Mouse (Mus musculus): ENCODE results near the gene Dpysl4. TPM values are rescaled to one million over a fixed set of nuclear protein-coding genes. Genes with fewer than 3 reads are reported as not detected.
A peak's percentile ranks its signal among the peaks of the same experiment; 100 is the strongest.

The Dpysl4 gene
- polyA plus RNA-seq, 1 experiment from 2014 or later: 24.1 TPM

- no peaks in the 10 kb centered on the region for H3K36me3 ChIP-seq (ENCODE audit: control insufficient read depth, insufficient read depth, low read length)
- H3K4me1 ChIP-seq (ENCODE audit: control insufficient read depth, insufficient read depth, low read length): 0 out of 2 replicates have a peak, but pooled peaks cover 6% of the 10 kb centered on the region
- WGBS: 18% methylated on average over 4 of the region's 4 CpGs
- H3K27me3 ChIP-seq (ENCODE audit: control insufficient read depth, insufficient read depth, low read length): no peaks in the 10 kb centered on the region
- H3K4me3 ChIP-seq (ENCODE audit: low read depth, low read length): no peak overlapping the region
- no peak for ATAC-seq (ENCODE audit: insufficient number of reproducible peaks, insufficient read depth, low FRiP score, low read depth)
- H3K4me2 ChIP-seq (replicated peaks; ENCODE audit: low read depth, low read length): no peak overlapping the region
- H3K9ac ChIP-seq (replicated peaks; ENCODE audit: low read depth, low read length): no peak overlapping the region
- H3K9me3 ChIP-seq (ENCODE audit: control insufficient read depth, low read depth, low read length): no peaks in the 10 kb centered on the region
- no peak overlapping the region for H3K27ac ChIP-seq (ENCODE audit: low read length)
Observed at GRCm38 (mm10) chr7:139147360-139147759, 61.6 kb downstream of the Dpysl4 start.

GRCm38 (mm10) chr7:139149373-139149772, 63.6 kb downstream of the Dpysl4 start:
- Histone ChIP-seq H3K27ac (ENCODE audit: low read length) (no peak overlapping the region), H3K27me3 (ENCODE audit: control insufficient read depth, insufficient read depth, low read length) (no peaks in the 10 kb centered on the region), H3K9ac (replicated peaks; ENCODE audit: low read depth, low read length) (no peak overlapping the region), H3K9me3 (ENCODE audit: control insufficient read depth, low read depth, low read length) (no peaks in the 10 kb centered on the region), H3K36me3 (ENCODE audit: control insufficient read depth, insufficient read depth, low read length) (no peaks in the 10 kb centered on the region), H3K4me3 (ENCODE audit: low read depth, low read length) (no peak overlapping the region), H3K4me2 (replicated peaks; ENCODE audit: low read depth, low read length) (no peak overlapping the region), H3K4me1 (ENCODE audit: control insufficient read depth, insufficient read depth, low read length) (0 out of 2 replicates have a peak, but pooled peaks cover 6% of the 10 kb centered on the region)
- WGBS: 47% methylated on average over 7 of the region's 7 CpGs
- ATAC-seq (ENCODE audit: insufficient number of reproducible peaks, insufficient read depth, low FRiP score, low read depth): no peak

GRCm38 (mm10) chr7:139151116-139151515, 65.3 kb downstream of the Dpysl4 start:
- Histone ChIP-seq H3K9ac (replicated peaks; ENCODE audit: low read depth, low read length) (no peak overlapping the region), H3K9me3 (ENCODE audit: control insufficient read depth, low read depth, low read length) (no peaks in the 10 kb centered on the region), H3K27ac (ENCODE audit: low read length) (no peak overlapping the region), H3K27me3 (ENCODE audit: control insufficient read depth, insufficient read depth, low read length) (no peaks in the 10 kb centered on the region), H3K4me3 (ENCODE audit: low read depth, low read length) (no peak overlapping the region), H3K4me2 (replicated peaks; ENCODE audit: low read depth, low read length) (no peak overlapping the region), H3K36me3 (ENCODE audit: control insufficient read depth, insufficient read depth, low read length) (no peaks in the 10 kb centered on the region), H3K4me1 (ENCODE audit: control insufficient read depth, insufficient read depth, low read length) (0 out of 2 replicates have a peak, but pooled peaks cover 6% of the 10 kb centered on the region)
- ATAC-seq (ENCODE audit: insufficient number of reproducible peaks, insufficient read depth, low FRiP score, low read depth): peak; percentile 75; the same call in 1 of the 2 replicates
- 24% methylated on average over 10 of the region's 10 CpGs for WGBS

Other genes starting within 250 kb of the Dpysl4 start
- gene Ppp2r2d, start 239.9 kb upstream of the Dpysl4 start, polyA plus RNA-seq (2014; fragmentation: Nextera tagmentation; extraction: Ambion mirVana): 34.9 and 39.0 TPM in 2 replicates
- gene Mapk1ip1, start 239.7 kb upstream of the Dpysl4 start, polyA plus RNA-seq (2014; fragmentation: Nextera tagmentation; extraction: Ambion mirVana): 18.3 and 19.5 TPM in 2 replicates
- gene Bnip3, start 176.5 kb upstream of the Dpysl4 start, polyA plus RNA-seq (2014; fragmentation: Nextera tagmentation; extraction: Ambion mirVana): 118 and 147 TPM in 2 replicates
- gene Jakmip3, start 145.3 kb upstream of the Dpysl4 start, polyA plus RNA-seq (2014; fragmentation: Nextera tagmentation; extraction: Ambion mirVana): 0.12 and 0.21 TPM in 2 replicates
- 4.9 and 6.6 TPM in 2 replicates for gene Lrrc27, start 127.0 kb downstream of the Dpysl4 start, polyA plus RNA-seq (2014; fragmentation: Nextera tagmentation; extraction: Ambion mirVana)
- 0.14 and 0.17 TPM in 2 replicates for gene Stk32c, start 127.3 kb downstream of the Dpysl4 start, polyA plus RNA-seq (2014; fragmentation: Nextera tagmentation; extraction: Ambion mirVana)
- 16.1 and 17.0 TPM in 2 replicates for gene Pwwp2b, start 162.5 kb downstream of the Dpysl4 start, polyA plus RNA-seq (2014; fragmentation: Nextera tagmentation; extraction: Ambion mirVana)